Mouse (Mus musculus) lung, postnatal 4 days (tissue): ENCODE results near the gene Gigyf2.
"Not testable (repeated sequence)": the region's sequence is repeated elsewhere in the genome, so short reads cannot be mapped to it uniquely, and the experiment has no call there.

Experiments used
- DNase-seq, 2 experiments: peaks; one replicate each; pipeline ENCODE4 v3.0.0; 2021

Gigyf2 gene

DNA sequence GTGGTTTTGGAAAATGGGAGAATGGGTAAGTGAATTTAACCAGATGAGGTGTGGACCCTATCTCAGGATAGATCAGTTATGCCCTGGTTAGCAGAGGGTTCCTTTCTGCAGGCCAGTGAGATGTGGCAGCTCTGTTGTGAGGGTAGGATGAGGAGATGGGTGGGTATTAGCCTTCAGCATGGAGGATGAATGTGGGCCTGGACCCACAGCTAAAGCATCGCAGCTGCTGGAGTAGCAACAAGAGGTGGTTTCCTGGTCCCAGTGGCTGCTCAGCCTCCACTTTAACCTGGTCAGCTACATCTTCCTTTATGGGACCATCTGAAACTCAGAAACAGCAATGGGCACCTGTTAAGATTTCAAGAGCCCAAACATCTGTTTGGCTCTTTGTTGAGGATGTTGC is 129.6 kb downstream of the Gigyf2 start:
- DNase-seq = no peak

DNA sequence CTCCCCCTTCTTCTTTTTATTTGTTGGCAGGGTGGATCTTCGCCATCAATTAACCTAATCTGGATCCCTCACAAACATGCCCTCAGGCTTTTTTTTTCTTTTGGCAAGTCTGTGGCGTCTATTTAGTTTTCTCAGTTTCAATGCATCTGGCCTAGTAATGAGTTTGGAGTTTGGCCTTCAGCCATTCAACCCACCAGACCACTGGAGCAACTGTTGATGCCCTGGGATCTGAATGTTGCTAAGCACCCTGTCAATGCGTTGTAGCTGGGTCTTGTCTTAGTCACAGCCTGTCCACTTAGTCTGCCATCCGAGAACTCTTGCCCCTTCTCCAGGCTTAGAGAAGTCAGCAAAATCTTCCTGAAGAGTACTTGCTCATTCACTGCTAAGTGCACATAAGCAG is 131.2 kb downstream of the Gigyf2 start:
- no peak for DNase-seq

DNA sequence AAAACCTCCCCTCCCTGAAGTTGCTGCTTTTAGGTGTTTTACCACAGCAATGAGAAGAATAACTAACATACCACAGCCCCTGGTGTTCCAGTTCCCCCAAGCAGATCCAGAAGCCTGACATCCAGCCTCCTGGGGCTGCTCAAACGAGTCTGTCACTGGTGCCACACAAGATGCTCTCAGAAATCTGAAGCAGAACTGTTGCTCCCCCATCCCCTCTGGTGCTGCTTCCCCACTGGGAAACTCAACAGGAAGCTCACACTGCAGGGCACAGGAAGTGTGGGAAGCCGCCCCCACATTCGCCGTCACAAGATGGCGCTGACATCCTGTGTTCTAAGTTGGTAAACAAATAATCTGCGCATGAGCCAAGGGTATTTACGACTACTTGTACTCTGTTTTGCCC is 133.1 kb downstream of the Gigyf2 start:
- DNase-seq = not testable (repeated sequence)

DNA sequence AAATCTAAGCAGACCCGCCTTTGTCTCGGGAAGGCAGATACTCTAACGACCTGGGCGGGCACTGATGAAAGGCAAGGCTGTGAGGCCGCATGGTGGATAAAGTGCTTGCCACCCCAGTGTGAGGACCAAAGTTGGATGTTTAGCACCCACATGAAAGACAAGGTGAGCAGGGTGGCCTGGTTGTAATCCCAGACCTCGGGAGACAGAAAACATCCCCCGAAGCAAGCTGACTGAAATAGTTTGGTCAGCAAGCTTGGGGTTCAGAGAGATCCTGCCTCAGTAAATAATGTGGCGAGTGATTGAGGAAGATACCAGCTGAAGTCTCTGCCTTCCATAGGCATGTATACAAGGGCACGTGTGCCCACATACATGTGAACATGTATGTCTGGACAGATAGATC is 140.7 kb downstream of the Gigyf2 start:
- no peak for DNase-seq

DNA sequence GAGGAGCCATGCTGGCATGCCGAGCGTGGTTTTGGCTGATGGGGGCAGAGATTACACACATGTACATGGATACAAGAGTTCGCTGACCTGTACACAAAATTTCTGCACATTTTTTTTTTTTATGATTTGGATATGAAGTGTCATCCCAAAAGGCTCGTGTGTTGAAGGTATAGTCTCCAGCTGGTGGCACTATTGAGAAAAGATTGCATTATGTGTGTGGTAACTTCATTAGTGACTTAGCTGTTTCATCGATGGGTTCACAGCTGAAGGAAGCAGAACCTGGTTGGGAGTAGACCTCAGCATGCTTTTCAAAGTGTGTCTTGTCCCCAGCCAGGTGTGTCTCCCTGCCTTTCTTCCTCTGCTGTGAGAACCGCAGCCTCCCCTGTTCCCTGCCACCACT is 141.5 kb downstream of the Gigyf2 start:
- DNase-seq = no peak

DNA sequence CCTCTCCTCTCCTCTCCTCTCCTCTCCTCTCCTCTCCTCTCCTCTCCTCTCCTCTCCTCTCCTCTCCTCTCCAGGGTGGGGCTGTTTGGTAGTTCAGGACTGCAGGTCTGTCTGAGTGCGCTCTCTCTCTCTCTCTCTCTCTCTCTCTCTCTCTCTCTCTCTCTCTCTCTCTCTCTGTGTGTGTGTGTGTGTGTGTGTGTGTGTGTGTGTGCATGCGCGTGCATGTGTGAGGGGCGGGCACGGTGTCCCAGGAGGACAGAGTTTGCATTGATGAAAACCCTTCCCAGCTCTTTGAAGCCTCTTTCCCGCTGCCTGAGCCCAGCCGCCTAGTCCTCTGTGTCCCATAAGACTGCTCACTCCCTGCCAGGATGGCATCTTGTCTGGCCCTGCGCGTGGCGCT is 143.2 kb downstream of the Gigyf2 start, which contains the start of gene Snorc:
Gene Snorc (plus strand): TSS at position 301 of the 400 bp plus-strand sequence.
- DNase-seq = not testable (repeated sequence)

DNA sequence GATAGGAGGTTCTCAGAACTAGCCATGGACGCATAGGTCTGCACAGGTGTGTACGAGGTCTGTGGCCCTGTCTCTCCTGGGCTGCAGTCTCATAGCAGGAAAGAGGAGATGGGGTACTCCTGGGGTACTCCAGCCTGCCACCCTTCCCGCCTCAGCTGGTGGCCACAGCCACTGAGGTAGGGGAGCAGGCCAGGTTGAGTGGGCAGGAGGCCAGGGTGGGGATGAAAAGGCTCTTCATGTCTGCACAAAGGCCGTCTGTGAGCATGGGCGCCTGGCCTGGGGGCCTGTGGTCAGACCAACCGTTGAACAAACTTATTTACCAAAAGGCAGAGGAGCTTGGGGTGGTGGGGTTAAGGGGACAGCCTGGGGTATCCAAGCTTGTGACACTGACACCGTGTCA is 145.1 kb downstream of the Gigyf2 start:
- DNase-seq = no peak

DNA sequence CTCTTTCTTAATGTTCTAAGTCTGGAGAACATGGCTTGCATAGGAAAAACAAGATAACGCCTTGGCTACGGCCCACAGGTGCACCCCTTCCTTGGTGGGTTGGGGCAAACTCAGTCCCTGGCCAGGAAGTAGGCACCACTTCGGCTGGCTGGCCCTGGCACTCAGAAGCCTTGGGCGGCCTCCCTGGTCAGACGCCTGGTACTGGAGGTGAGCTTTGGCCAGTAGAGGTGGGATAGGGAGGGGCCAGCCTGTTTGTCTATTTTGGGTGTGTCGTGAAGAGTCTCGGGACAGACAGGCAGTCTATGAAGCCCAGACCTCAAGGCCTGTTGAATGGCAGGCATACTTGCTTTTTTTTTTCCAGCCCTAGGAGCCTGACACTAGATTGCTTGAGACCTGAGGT is 145.8 kb downstream of the Gigyf2 start:
- no peak for DNase-seq

DNA sequence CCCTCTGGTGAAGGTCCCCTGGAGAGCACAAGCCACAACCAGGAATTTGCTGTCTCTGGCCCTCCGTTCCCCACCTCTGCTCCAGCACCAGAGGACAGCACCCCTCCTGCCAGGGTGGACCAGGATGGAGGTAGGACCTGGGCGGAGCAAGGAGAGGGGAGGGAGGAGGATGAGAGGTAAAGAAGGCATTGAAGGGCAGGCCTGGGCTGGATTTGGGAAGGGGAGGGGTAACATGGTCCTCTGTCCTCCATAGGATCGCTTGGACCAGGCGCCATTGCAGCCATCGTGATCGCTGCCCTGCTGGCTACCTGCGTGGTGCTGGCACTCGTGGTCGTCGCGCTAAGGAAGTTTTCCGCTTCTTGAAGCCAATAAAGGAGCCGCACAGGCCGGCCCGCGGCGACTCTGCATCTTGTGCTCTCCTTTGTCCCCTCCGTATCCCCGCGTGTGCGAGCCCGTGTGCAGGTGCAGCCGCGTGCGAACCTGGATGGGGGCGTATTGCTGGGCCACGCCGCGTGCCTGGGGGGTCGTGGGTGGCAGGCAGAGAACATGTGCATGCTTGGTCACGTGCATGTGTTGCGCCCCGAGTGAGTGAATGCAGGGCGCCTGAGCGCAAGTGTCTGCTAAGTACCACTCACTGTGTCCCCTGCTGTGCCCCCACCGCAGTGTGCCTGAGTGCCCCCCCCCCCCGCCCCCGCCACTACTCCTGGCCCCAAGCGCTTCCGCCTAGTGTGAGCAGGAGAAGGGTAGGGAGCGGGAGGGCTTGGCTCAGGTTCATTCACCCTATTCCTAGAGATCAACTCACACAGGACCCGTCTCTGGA is 148.5 kb downstream of the Gigyf2 start:
- no peak for DNase-seq

DNA sequence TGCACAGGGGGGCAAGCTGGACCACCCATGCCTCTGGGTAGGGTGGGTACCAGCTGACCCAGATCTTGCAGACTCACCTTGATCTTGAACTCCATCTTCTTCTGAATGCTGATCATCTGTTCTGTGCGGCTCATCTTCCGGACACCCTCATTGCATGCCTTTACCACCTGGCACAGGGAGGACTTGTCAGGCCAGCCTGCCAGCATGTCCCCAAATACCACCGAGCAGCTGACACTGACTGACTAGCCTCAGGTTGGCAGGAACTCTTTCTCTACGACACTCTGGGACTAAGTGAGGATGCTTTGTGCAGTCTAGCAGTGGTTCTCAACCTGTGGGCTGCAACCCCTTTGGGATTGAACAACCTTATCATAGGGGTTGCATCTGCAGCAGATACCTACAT is 155.7 kb downstream of the Gigyf2 start:
- DNase-seq = no peak

DNA sequence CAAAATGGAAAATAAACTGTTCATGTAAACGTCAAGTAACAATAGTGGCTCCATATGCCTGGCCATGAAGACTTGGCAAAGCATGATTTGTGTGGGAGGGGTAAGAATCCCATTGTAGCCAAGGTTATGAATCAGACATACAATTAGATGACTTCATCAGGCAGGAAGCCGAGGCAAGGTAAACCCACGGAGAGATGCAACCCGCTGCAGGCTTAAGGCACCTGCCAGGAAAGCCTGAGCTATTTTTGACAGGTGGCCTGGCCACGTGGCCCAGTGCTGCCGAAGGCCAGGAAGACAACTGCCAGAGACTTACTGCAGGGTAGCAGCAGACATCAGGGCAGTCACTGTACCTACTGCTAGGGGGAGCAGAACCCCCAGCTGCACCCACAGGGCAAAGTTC is 159.6 kb downstream of the Gigyf2 start:
- no peak for DNase-seq

DNA sequence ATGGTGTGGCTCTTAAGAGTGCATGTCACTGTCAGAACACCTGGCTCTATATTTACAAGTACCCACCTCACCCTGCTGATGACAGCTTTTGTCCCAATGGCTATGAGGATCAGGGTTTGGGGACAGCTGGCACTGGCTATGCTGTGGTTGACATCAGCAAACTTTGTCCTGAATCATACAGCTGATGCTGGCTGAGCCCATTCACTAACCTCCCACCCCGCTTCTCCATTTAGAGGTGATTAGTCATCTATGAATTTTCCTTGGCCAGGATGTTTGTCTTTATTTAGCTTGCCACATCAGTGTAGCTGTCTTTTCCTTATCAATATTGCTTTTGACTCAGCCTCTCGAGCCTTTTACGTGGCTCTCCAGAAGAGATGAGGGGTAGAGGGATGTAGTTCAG is 165.5 kb downstream of the Gigyf2 start:
- DNase-seq = no peak

DNA sequence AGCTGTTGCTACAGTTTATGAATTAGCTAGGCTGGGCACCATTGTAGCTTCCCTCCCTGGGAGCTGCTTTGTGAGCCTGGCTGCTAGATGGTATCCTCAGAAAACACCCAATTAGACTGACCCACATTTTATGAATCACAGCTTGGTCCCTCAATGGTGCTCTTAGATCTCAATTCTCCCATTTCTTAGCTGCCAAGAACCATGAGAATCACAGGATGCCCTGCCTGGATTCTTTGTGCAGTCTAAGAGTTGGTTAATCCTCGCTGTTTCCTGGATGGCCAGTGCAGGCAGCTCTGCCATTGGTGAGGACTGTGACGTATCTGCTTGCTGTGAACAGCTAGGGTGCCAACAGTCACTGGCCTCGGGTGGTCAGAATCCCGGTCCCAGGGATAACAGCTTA is 166.7 kb downstream of the Gigyf2 start:
- no peak for DNase-seq
